Mouse (Mus musculus) bone marrow macrophage, adult 2 months (primary cell): ENCODE measurements at regions not wholly inside any gene's neighbourhood (a gene's known extent, or its start where the extent isn't known, plus 50 kb on each side); places are given as distances from the start of the nearest gene placed in this dataset.

ENCODE experiments used
- H3K27ac ChIP-seq: 2 replicates; pipeline ENCODE4 v1.5.1; 2012; ENCODE audit warnings: low read depth, low read length; ENCODE audit not compliant: insufficient read depth
- H3K4me1 ChIP-seq: 2 replicates; pipeline ENCODE4 v1.6.1; 2012; ENCODE audit warnings: low read length; ENCODE audit not compliant: control insufficient read depth, insufficient read depth
- H3K4me3 ChIP-seq: 2 replicates; pipeline ENCODE4 v1.5.1; 2012; ENCODE audit warnings: mild to moderate bottlenecking, low read length, moderate library complexity; ENCODE audit not compliant: insufficient read depth
- CTCF ChIP-seq: IDR thresholded peaks from 2 replicates; pipeline ENCODE4 v1.5.1; 2012; ENCODE audit warnings: low read depth, mild to moderate bottlenecking, low read length, moderate library complexity
- POLR2A ChIP-seq: IDR thresholded peaks from 2 replicates; pipeline ENCODE4 v1.6.1; 2012; ENCODE audit warnings: mild to moderate bottlenecking, low read depth, low read length, borderline replicate concordance

GRCm38 (mm10) chr14:72030396-72030795, 461.2 kb downstream of the Gm9195 start:
- H3K4me3 ChIP-seq: no peak overlapping the region
- no peak for TF ChIP-seq POLR2A
- TF ChIP-seq CTCF: no peak
- H3K27ac ChIP-seq: no peak overlapping the region
- no peaks in the 10 kb centered on the region for H3K4me1 ChIP-seq

GRCm38 (mm10) chr14:72027362-72028020, 464.1 kb downstream of the Gm9195 start:
- no peak for TF ChIP-seq POLR2A
- TF ChIP-seq CTCF: no peak
- Histone ChIP-seq H3K27ac (no peak overlapping the region), H3K4me3 (no peak overlapping the region), H3K4me1 (no peaks in the 10 kb centered on the region)

GRCm38 (mm10) chr14:72004371-72004770, 487.3 kb downstream of the Gm9195 start:
- Histone ChIP-seq H3K4me1 (no peaks in the 10 kb centered on the region), H3K4me3 (no peak overlapping the region), H3K27ac (no peak overlapping the region)
- TF ChIP-seq POLR2A: no peak
- no peak for TF ChIP-seq CTCF

GRCm38 (mm10) chr14:72002205-72003138, 489.2 kb downstream of the Gm9195 start:
- TF ChIP-seq POLR2A: no peak
- no peak for TF ChIP-seq CTCF
- Histone ChIP-seq H3K27ac (no peak overlapping the region), H3K4me3 (no peak overlapping the region), H3K4me1 (no peaks in the 10 kb centered on the region)

- TF ChIP-seq CTCF (no peak), POLR2A (no peak)
- Histone ChIP-seq H3K4me3 (no peak overlapping the region), H3K27ac (no peak overlapping the region), H3K4me1 (no peaks in the 10 kb centered on the region)
Measured at GRCm38 (mm10) chr14:71973016-71973415, 518.6 kb downstream of the Gm9195 start.

GRCm38 (mm10) chr14:71972521-71972920, 519.1 kb downstream of the Gm9195 start:
- no peak overlapping the region for H3K27ac ChIP-seq
- TF ChIP-seq POLR2A (no peak), CTCF (no peak)
- no peak overlapping the region for H3K4me3 ChIP-seq
- H3K4me1 ChIP-seq: no peaks in the 10 kb centered on the region

GRCm38 (mm10) chr14:71967646-71968045, 524.0 kb downstream of the Gm9195 start:
- no peak overlapping the region for H3K27ac ChIP-seq
- TF ChIP-seq POLR2A: no peak
- no peak for TF ChIP-seq CTCF
- H3K4me1 ChIP-seq: no peaks in the 10 kb centered on the region
- H3K4me3 ChIP-seq: no peak overlapping the region

GRCm38 (mm10) chr14:71963389-71964169, 528.1 kb downstream of the Gm9195 start:
- H3K4me1 ChIP-seq: no peaks in the 10 kb centered on the region
- TF ChIP-seq POLR2A (no peak), CTCF (no peak)
- H3K4me3 ChIP-seq: no peak overlapping the region
- no peak overlapping the region for H3K27ac ChIP-seq

- no peak overlapping the region for H3K27ac ChIP-seq
- TF ChIP-seq POLR2A (no peak), CTCF (no peak)
- no peaks in the 10 kb centered on the region for H3K4me1 ChIP-seq
Measured at GRCm38 (mm10) chr14:71948701-71949100, 542.9 kb downstream of the Gm9195 start.

More at GRCm38 (mm10) chr14:71948701-71949100, 542.9 kb downstream of the Gm9195 start:
- no peak overlapping the region for H3K4me3 ChIP-seq
